Mouse (Mus musculus) ES-Bruce4 (cell line): ENCODE results near the gene Slc37a4.

Source experiments
- CTCF ChIP-seq: IDR thresholded peaks from one replicate; pipeline ENCODE4 v1.8.1; 2011; ENCODE audit warnings: low read depth, low read length
- EP300 ChIP-seq: IDR thresholded peaks from 2 replicates; pipeline ENCODE4 v1.6.1; 2011; ENCODE audit warnings: low read depth, low read length; ENCODE audit not compliant: insufficient read depth
- POLR2A ChIP-seq: IDR thresholded peaks from one replicate; pipeline ENCODE4 v1.8.1; 2011; ENCODE audit warnings: low read length; ENCODE audit not compliant: insufficient read depth

DNA sequence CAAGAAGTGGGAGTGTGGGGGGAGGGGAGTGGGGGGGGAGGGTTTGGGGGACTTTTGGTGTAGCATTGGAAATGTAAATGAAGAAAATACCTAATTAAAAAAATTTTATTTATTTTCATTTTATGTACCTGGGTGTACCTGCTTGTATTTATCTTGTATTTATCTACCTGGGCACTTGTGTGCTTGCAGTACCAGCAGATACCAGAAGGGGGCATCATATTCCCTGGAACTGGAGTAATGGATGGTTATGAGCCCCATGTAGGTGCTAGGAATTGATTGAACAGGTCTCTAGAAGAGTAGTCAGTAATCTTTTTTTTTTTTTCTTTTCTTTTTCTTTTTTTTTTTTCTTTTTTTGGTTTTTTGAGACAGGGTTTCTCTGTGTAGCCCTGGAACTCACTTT is 53.7 kb downstream of the Slc37a4 start:
- no peak for TF ChIP-seq CTCF
- no peak for TF ChIP-seq EP300
- TF ChIP-seq POLR2A = no peak
